Mouse (Mus musculus): ENCODE results near the gene Elf1. TPM values are rescaled to one million over a fixed set of nuclear protein-coding genes. Genes with fewer than 3 reads are reported as not detected.
"Not testable (repeated sequence)": the region's sequence is repeated elsewhere in the genome, so short reads cannot be mapped to it uniquely, and the experiment has no call there.

Gene Elf1
- total RNA-seq, 2 experiments from 2014 or later, result 4.3 to 5.4 TPM

DNA sequence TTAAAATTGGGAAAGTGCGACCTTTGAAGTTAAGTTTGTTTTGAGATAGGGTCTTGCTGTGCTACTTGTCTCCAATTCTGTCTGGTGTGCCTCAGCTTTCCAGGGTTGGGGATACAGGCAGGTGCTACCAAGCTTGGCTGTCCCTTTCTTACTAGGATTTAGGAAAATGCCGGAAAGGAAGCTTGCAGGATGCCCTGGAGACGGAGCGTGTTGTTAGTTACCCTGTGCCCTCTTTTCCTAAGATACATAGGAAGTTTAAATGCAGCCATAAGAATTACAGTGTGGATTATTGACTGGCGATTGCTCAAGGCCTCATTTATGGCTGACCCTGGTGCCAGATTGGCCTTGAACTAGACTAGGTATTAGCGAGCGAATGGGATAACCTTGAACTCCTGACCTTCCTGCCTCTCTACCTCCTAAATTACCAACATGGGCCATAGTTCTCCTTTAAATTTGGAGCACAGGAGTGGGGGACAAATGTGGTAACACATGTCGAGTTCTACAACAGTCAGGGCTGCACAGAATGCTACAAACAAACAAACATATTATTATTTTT, 36.3 kb downstream of the Elf1 start:
- intact Hi-C loops (cut with DNase I), result loop anchor here (10.0 kb wide), 1 partner anchor 48 kb away; no protein-coding TSS in a partner anchor

DNA sequence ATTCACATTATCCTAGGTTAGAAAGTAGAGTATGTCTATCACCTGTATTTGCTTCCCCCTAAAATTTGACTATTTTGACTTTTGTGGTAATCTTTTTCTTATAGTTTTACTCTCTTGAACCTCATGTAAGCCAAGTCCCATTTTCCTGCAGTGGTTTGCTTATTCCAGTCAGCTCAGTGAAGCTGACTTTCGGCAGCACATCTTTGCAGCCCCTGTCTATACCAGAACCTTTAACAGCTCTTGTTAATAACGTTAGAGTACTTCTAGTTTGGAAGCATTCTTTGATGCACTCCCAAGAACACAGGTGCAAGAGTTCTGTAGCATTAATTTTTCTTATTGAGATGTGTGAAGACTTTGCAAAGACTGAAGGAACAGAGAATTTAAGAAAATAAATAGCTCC, 37.1 kb downstream of the Elf1 start:
- intact Hi-C loops (cut with DNase I), result loop anchor here (10.0 kb wide), 1 partner anchor 47 kb away; no protein-coding TSS in a partner anchor

More for the DNA sequence above, 36.3 kb downstream of the Elf1 start:
- no peak for DNase-seq (ENCODE audit: low spot score in 2 of 2)

DNA sequence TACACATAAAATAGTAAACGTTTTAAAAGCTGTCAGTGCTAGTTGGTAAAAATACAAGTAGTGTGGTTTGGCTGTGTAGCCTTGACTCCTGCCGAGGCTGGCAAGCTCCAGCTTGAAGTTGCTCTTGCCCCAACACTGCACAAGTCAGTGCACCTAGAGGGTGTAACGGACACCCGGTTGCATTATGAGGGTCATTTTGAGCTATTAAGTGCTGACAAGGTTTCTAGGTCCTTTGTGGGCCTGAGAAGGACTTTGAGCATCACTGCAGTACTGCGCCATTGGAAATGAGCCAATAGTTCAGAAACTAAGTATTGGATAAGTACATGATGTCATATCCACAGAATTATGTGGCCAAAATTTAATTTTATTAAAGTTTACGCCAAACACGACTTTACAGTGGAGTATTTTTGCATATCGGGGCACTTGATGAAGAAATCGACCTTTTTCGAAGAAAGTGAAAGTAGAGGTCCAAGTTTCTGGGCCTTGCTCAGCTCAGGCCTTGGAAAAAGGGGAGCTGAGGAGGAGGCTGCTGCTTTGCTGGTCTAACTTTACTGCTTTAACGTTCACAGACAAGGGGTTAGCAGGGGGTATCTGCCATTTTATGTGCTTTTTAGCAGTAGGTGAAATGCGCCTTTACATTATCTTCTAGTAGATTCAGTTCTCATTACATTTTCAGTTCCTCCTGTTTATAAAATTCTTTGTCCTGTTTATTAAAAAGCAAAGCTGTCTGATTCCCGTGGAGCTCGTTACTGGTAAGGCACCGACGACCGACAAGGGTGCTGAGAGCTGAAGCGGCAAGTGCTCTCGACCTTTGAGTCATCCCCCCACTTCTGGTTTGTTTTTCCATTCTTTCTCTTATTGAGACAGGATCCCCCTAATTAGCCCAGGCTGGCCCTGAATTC, 38.0 kb downstream of the Elf1 start:
- DNase-seq (ENCODE audit: low spot score in 2 of 2), result no peak
- intact Hi-C loops (cut with DNase I), result loop anchor here (10.0 kb wide), 1 partner anchor 46 kb away; no protein-coding TSS in a partner anchor

More for the DNA sequence above, 37.1 kb downstream of the Elf1 start:
- no peak for DNase-seq (ENCODE audit: low spot score in 2 of 2)

DNA sequence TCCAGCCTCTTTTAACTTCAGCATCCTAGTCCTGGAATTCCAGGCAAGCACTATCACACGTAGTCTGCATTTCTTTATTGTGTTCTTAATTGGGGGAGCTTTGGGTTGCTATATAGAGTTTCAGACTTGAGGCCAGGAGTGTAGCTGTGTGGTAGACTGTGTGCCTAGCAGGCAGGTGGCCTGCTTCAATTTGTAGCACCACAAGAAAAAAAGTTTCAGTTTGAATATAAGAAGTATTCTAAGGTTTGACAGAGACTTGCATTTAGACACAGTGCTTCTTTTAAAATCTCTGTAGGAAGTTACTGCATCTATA, 38.6 kb downstream of the Elf1 start:
- intact Hi-C loops (cut with DNase I), result loop anchor here (10.0 kb wide), 1 partner anchor 45 kb away; no protein-coding TSS in a partner anchor

DNA sequence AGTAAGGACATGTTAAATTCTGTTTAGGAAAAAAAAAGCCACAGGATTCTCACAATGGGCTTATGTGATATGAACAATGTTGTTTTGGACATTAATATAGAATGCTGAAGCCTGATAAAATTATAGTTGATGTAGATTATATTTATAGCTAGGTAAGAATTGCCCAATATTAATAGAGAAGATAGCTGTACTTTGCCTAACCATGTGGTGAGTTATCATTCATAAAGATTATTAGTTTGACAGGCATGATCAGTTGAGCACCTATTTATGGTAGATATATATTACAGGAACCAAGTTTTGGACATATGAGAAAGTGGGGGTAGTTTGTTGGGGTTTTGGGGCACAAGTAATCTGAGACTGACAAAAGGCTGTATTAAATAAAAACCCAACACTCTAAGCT, 39.6 kb downstream of the Elf1 start:
- intact Hi-C loops (cut with DNase I), result no loop called here
- no peak for DNase-seq (ENCODE audit: low spot score in 2 of 2)

More for the DNA sequence above, 38.6 kb downstream of the Elf1 start:
- DNase-seq (ENCODE audit: low spot score in 2 of 2), result no peak

DNA sequence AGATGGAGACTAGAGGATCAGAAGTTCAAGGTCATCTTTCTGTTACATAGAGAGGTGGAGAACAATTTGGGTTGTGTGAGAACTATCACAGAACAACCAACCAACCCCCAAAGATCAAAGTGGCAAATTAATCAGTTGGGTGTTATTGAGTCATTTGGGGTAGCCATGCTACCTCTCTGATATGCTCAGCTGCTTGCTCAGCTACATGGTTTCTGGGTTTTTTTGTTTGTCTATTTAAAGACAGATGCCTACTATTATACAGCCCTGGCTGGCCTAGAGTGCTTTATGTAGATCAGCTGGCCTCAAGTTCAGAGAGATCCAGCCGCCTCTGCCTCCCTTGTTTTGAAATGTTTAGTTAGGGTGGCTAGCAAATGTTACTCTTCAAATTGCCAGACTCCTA, 40.1 kb downstream of the Elf1 start:
- DNase-seq (ENCODE audit: low spot score in 2 of 2), result no peak
- intact Hi-C loops (cut with DNase I), result no loop called here

DNA sequence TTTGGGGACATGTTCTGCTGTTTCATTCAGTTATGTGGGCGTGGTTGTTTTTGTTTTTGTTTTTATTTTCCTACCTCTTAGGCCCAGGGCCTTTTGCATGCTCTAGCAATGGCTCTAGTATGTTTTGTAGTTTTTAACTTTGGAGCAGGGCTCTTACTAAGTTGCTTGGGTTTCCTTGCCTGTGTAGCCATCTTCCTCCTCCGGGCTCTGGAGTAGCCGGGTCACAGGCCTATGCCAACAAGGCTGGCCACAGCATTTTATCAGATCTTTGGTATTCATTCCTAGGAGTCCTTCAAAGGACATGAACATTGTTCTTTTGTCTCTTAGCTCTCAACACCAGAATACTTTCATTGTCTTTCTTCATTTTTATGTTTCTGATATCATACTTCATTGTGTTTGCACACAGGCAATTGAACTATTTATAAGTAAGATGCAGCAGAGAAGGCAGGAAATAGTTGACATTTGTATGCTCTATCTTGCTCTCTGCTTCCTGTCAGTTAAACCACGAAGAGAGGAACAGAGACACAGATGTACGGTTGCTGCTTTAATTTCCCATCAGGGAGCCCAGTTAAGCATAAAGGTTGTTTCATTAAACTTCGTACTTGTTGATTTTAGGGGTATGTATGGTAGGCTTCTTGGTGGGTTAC, 40.6 kb downstream of the Elf1 start:
- intact Hi-C loops (cut with DNase I), result no loop called here
- DNase-seq (ENCODE audit: low spot score in 2 of 2), result no peak

DNA sequence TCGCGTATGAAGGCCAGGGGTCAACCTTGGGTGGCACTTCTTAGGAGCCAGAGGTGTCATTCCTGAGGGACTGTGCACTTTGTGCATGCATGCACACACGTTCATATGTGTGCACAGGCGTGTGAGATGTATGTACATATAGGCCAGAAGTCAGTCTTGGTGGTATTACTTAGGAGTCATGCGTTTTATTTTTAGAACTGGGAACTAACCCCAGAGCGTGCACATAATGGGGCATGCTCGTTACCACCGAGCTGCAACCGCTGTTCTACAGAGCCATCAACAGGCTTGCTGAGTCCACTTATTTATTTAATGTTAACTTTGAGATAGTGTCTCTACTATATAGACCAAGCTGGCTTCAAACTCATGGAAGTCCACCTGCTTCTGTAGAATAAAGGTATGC, 41.4 kb downstream of the Elf1 start:
- no peak for DNase-seq (ENCODE audit: low spot score in 2 of 2)
- intact Hi-C loops (cut with DNase I), result no loop called here

DNA sequence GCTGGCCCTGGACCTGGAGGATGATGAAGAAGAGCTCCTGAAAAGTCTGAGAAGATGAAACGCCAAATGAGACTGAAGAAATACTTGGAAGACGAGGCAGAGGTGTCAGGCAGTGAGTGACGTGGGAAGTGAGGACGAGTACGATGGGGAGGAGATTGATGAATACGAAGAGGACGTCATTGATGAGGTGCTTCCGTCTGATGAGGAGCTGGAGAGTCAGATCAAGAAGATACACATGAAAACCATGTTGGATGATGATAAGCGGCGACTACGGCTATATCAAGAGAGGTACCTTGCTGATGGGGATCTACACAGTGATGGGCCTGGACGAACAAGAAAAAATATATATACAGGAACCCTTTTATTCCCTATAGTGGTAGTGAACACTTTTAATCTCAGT, 45.1 kb downstream of the Elf1 start:
- DNase-seq (ENCODE audit: low spot score in 2 of 2); intact Hi-C loops (cut with DNase I): not testable (repeated sequence)

DNA sequence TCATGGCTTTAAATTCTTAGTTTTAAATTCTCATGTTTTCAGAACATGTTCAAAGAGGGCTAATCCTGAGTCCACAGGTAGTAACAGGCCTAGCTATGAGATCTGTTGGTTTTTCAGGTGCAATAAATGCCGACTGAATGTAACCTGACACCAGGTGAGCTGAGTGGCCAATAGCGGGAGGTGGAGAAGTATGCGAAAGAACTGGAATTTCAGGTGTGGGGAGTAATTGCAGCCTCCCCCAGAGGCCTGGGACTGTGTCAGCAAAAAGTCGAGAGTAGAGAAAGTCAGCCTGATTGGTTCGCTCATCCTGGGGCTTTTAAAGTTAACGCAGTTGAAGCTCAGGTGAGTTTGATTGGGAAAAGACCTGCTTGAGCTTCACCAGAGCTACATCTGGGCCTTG, 46.7 kb downstream of the Elf1 start:
- DNase-seq (ENCODE audit: low spot score in 2 of 2), result no peak
- intact Hi-C loops (cut with DNase I), result no loop called here

DNA sequence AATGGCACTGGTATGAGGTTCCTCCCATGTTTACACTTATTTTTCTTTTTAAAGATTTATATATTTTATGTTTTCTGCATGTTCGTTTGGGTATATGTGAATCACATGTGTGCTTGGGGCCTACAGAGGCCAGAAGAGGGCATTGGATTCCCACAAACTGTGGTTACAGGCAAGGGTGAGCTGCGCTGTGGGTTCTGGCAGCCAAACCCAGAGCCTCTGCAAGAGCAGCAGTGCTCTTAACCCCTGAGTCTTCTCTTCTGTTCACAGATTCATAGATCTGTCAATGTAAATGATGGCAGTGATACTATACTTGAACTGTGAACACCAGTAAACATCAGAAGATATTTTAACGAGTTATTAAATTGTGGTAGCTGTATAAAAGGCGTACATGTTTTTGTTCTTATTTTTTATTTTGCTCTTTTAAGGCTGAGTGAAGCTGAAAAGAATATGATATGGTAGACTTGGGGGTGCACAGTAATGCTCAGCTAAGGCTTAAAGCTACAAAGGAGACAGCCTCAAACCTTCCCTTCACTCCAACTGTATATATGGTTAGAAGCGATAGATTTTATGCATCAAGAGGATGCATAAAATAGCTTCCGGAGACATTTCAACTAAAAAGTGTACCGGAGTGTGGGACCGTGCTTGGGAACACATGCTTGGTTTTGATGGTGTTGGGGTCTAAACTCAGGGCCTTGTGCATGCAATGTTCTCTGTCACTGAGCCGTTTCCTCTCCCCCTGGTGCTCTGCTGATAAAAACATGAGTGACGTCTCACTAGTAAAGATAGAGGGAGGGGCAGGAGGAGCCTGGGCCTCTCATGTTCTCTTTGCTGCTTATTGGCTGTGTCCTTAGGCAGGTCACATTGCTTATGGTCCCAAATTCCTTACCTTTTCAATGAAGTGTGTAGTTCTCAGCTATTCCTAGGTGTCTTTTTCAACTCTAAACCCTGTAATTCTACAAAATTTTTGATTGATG, 48.9 kb downstream of the Elf1 start:
- intact Hi-C loops (cut with DNase I), result no loop called here
- no peak for DNase-seq (ENCODE audit: low spot score in 2 of 2)

DNA sequence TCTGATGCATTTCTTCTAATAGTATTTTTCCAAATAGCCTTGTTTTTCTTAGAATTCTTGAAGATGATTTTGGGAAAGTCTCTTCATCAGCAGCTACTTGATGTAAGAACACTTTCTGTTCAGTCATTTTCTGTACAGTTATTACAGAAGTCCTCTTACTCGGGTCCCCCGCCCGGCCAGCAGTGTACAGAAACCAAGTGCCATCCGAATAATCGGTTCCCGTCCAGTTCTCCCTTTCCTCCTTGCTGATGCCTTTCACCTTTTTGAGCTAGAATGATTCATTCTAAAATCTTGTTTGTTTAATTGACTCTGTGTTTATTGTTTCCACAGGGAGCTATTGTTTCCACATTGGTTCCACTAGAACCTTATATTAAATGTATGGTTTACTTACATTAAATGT, 49.8 kb downstream of the Elf1 start:
- DNase-seq (ENCODE audit: low spot score in 2 of 2), result no peak
- intact Hi-C loops (cut with DNase I), result no loop called here

DNA sequence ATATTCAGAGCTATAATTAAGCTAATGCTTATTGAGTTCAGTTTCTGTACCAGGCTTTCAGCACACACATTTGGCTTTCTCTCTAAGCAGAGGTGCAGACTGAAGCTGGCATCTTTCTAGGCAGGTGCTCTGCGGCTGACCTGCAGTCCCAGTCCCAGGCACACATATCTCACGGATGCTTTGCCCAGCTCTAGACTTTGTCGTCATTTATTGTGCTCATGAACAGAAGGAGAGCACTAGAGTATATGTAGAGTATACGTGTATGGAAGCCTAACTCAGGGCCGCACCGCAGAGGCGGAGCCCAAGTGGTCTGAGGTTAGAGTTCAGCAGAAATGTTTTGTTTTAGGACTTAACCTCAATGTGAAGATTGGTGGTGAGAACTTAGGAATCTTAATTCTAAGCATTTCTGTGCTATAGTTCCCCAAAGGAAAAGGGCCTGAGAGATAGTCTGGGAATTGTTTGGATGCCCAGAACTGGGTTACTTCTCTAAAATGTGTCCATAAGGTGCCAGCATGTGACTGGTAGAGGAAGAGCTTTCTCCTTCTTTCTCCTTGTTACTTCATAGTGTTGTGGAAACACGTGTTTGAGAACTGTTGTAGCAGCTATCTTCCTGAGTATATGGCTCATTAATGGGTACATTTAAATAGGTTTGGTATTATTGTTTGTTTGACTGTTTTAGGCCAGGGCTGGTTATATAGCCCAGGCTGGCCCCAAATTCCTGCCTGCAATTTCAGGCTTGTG, 51.2 kb downstream of the Elf1 start:
- intact Hi-C loops (cut with DNase I), result no loop called here
- no peak for DNase-seq (ENCODE audit: low spot score in 2 of 2)

DNA sequence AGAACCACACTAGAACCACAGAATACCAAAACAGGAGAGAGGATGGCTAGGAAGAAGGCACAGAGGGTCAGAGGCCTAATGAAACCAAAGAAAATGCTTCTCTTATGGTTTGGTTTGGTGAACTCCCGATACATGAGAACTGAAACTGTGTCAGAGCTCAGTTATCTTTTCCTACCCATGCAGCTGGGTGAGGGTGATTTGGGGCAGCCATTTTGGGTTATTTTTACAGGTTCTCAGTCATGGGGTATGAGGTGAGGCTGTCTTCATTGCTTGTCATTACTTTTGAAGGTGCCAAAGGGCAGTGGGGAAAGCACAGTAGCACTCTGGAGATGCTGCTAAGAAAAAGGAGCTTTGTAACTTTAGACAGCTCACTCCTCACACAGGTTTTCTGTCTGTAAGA, 52.4 kb downstream of the Elf1 start:
- DNase-seq (ENCODE audit: low spot score in 2 of 2), result no peak
- intact Hi-C loops (cut with DNase I), result no loop called here

DNA sequence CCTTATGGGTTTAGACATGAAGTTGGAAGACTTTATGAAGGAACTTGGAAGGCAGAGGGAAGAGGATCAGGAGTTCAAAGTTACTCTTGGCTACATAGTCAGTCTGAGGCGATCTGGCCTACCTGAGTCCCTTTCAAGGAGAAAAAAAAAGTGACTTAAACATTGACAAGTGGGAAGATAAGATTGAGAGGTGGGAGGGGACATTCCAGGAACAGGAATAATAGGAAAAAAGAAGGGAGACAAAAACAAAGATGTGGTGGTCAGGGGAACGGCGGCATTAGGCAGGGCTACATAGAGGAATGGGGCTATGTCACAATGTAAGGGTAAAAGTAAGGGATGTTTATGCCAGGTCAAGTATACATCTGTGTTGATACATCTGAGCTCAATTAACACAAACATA, 53.2 kb downstream of the Elf1 start:
- DNase-seq (ENCODE audit: low spot score in 2 of 2), result no peak
- intact Hi-C loops (cut with DNase I), result no loop called here

DNA sequence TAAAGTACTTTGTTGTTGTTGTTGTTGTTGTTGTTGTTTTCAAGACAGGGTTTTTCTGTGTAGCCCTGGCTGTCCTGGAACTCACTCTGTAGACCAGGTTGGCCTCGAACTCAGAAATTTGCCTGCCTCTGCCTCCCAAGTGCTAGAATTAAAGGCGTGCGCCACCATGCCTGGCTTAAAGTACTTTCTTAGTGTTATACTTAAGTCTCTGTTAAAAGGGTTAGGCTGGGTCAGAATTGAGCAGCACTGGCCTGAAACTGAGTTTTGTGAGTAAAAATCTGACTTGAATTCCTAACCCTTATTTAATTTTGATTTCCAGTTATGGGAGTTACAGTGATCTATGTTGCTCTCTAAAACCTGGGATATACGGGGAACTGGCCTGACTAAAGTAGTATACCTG, 53.7 kb downstream of the Elf1 start:
- DNase-seq (ENCODE audit: low spot score in 2 of 2); intact Hi-C loops (cut with DNase I): not testable (repeated sequence)

DNA sequence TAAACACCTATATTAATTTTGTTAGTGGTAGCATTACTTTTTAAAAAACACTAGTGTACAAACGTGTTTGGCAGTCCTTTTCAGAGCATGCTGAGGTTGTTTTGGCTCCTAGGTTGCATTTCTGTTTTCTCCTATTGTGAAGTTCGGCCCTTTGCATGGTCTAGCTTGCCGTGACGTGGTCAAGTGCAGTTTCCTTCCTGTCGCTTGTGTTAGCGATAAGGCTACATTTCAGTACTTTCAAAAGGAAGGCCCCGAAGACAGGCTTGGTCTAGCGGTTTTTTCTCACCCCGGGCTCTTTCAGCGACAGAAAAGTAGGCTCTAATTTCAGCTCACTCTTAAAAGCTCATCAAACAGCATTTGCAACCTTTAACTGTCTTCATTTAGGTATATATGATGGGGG, 54.3 kb downstream of the Elf1 start:
- DNase-seq (ENCODE audit: low spot score in 2 of 2), result no peak
- intact Hi-C loops (cut with DNase I), result no loop called here

DNA sequence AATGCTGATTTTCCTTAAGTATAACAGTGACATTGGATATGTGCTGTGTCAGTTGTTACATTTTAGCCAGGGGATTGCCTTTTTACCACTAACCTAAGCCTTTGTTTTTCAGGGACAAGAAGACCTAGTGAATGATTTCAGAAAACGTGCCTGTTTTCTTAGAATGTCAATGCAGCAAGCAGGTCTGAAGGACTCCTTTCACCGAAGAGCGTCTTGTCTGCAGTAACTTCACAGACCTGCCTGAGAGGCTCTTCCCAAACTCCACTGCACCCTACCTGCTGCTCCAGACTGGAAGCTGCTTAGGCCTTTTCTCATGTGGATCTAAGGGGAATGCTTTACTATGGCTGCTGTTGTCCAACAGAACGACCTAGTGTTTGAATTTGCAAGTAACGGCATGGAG, 55.0 kb downstream of the Elf1 start:
- intact Hi-C loops (cut with DNase I), result no loop called here
- DNase-seq (ENCODE audit: low spot score in 2 of 2), result no peak

DNA sequence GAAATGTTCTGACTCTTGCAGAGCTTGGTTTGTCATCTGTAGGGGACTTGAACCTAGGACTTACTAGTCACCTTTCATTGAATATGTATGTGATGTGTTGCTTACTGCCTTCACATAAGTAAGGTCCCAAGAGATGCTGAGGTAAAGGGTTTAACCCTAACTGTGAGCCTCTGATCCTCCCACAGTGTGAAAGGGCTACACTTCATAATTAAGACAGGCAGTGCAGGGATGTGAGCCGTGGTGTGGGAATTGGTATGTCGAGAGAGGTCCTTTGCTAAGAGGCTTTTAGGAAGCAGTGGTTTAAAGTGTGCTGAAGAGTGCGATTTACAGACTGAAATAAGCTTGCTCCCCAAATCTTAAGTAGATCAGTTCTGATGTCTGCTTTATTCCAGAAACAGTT, 55.8 kb downstream of the Elf1 start:
- intact Hi-C loops (cut with DNase I), result no loop called here
- no peak for DNase-seq (ENCODE audit: low spot score in 2 of 2)
